Mouse (Mus musculus) MEL (cell line): Measurements from ENCODE around the gene Prrt3.

Source experiments
- BHLHE40 ChIP-seq: IDR thresholded peaks from 2 replicates; pipeline ENCODE4 v1.6.1; 2012; ENCODE audit warnings: low read depth, mild to moderate bottlenecking, inconsistent platforms, low read length, improper control_type of control experiment, borderline replicate concordance
- CTCF ChIP-seq, 3 experiments: IDR thresholded peaks in 2 of 3; conservative IDR thresholded peaks in 1 of 3; 2 replicates each; pipeline ENCODE4 v1.5.1; 2011 to 2012; ENCODE audit warnings: low read length in 3 of 3, low read depth in 2 of 3, mild to moderate bottlenecking in 2 of 3, improper control_type of control experiment in 1 of 3, inconsistent platforms in 1 of 3, mixed read lengths in 1 of 3, moderate library complexity in 1 of 3; ENCODE audit not compliant: control insufficient read depth in 1 of 3, insufficient read depth in 1 of 3, poor library complexity in 1 of 3, severe bottlenecking in 1 of 3
- EP300 ChIP-seq, 2 experiments: IDR thresholded peaks; 2 replicates each; pipeline ENCODE4 v1.6.1; 2011; ENCODE audit warnings: improper control_type of control experiment in 2 of 2, low read length in 2 of 2, low read depth in 1 of 2, mild to moderate bottlenecking in 1 of 2
- MAFK ChIP-seq: IDR thresholded peaks from 2 replicates; pipeline ENCODE4 v1.6.1; 2011; ENCODE audit warnings: low read depth, mild to moderate bottlenecking, low read length, improper control_type of control experiment, borderline replicate concordance
- NRF1 ChIP-seq: IDR thresholded peaks from 2 replicates; pipeline ENCODE4 v1.6.1; 2014; ENCODE audit warnings: low read depth, mild to moderate bottlenecking, inconsistent platforms, low read length, improper control_type of control experiment, moderate library complexity; ENCODE audit not compliant: poor library complexity, insufficient read depth, severe bottlenecking
- POLR2A ChIP-seq, 2 experiments: IDR thresholded peaks; 2 replicates each; pipeline ENCODE4 v1.6.1; 2011 to 2012; ENCODE audit warnings: low read length in 2 of 2, mild to moderate bottlenecking in 2 of 2, control low read depth in 1 of 2, improper control_type of control experiment in 1 of 2, low read depth in 1 of 2, moderate library complexity in 1 of 2; ENCODE audit not compliant: control insufficient read depth in 1 of 2, insufficient read depth in 1 of 2, poor library complexity in 1 of 2
- RAD21 ChIP-seq: IDR thresholded peaks from 2 replicates; pipeline ENCODE4 v1.6.1; 2011; ENCODE audit warnings: mild to moderate bottlenecking, low read depth, low read length, improper control_type of control experiment
- TBP ChIP-seq: IDR thresholded peaks from 2 replicates; pipeline ENCODE4 v1.8.0; 2011; ENCODE audit warnings: low read depth, low read length, improper control_type of control experiment
- ZKSCAN1 ChIP-seq: IDR thresholded peaks from 2 replicates; pipeline ENCODE4 v1.6.1; 2012; ENCODE audit warnings: low read depth, mild to moderate bottlenecking, inconsistent platforms, low read length, improper control_type of control experiment, moderate library complexity
- ZMIZ1 ChIP-seq: IDR thresholded peaks from 2 replicates; pipeline ENCODE4 v1.6.1; 2012; ENCODE audit warnings: low read depth, mild to moderate bottlenecking, inconsistent platforms, low read length, improper control_type of control experiment, moderate library complexity
- ZNF384 ChIP-seq: IDR thresholded peaks from 2 replicates; pipeline ENCODE4 v1.6.1; 2012; ENCODE audit warnings: low read depth, mild to moderate bottlenecking, inconsistent platforms, low read length, improper control_type of control experiment

GRCm38 (mm10) chr6:113492101-113492864 is 9.4 kb downstream of the Prrt3 start:
- no peak for TF ChIP-seq MAFK
- TF ChIP-seq CTCF (IDR thresholded peaks at IDR 0.05 in 2 of 3, conservative IDR thresholded peaks at IDR 0.05 in 1 of 3; ENCODE audit: control insufficient read depth in 1 of 3, insufficient read depth in 1 of 3, low read depth in 2 of 3, low read length in 3 of 3, poor library complexity in 1 of 3, severe bottlenecking in 1 of 3), result no peak
- TF ChIP-seq POLR2A (IDR thresholded peaks at IDR 0.05; ENCODE audit: control insufficient read depth in 1 of 2, insufficient read depth in 1 of 2, low read depth in 1 of 2, low read length in 2 of 2, poor library complexity in 1 of 2), result no peak
- no peak for TF ChIP-seq EP300 (IDR thresholded peaks at IDR 0.05; ENCODE audit: low read depth in 1 of 2, low read length in 2 of 2)
- no peak for TF ChIP-seq ZNF384
- no peak for TF ChIP-seq BHLHE40
- TF ChIP-seq ZKSCAN1, result no peak
- TF ChIP-seq RAD21, result no peak
- TF ChIP-seq NRF1, result no peak
- no peak for TF ChIP-seq TBP
- no peak for TF ChIP-seq ZMIZ1
